Mouse (Mus musculus) heart, embryonic 14.5 days (tissue): ENCODE measurements around the gene Plcd3. TPM values are rescaled to one million over a fixed set of nuclear protein-coding genes. Genes with fewer than 3 reads are reported as not detected.

Experiments
- ATAC-seq: fragments of 200-750 bp; cut with Nextera tagmentation; 2 replicates; pipeline ENCODE4 v1.8.0; 2017; ENCODE audit warnings: low read depth, moderate TSS enrichment; ENCODE audit not compliant: insufficient number of reproducible peaks, insufficient read depth, low FRiP score
- H3K27ac ChIP-seq, 2 experiments: fragments of 200-500 bp in 1 of 2; fragments of 300-500 bp in 1 of 2; sonication (generic) in 1 of 2; replicated peaks in 1 of 2; 2 replicates each; pipeline ENCODE4 v1.5.1; 2012 to 2014; ENCODE audit warnings: low read depth in 2 of 2, low read length in 2 of 2, control low read depth in 1 of 2, mild to moderate bottlenecking in 1 of 2, mixed read lengths in 1 of 2; ENCODE audit not compliant: control insufficient read depth in 1 of 2, insufficient read depth in 1 of 2
- H3K27me3 ChIP-seq: fragments of 300-500 bp; sonication (generic); 2 replicates; pipeline ENCODE4 v1.6.1; 2014; ENCODE audit warnings: mild to moderate bottlenecking, low read length, control low read depth; ENCODE audit not compliant: control insufficient read depth, insufficient read depth
- H3K36me3 ChIP-seq: fragments of 300-500 bp; sonication (generic); 2 replicates; pipeline ENCODE4 v1.6.1; 2014; ENCODE audit warnings: mild to moderate bottlenecking, control low read depth, low read length, mixed read lengths; ENCODE audit not compliant: control insufficient read depth, insufficient read depth
- H3K4me1 ChIP-seq, 2 experiments: fragments of 200-500 bp in 1 of 2; fragments of 300-500 bp in 1 of 2; sonication (generic) in 1 of 2; 2 replicates each; pipeline ENCODE4 v1.6.1; 2012 to 2014; ENCODE audit warnings: low read length in 2 of 2, control low read depth in 1 of 2, mixed read lengths in 1 of 2; ENCODE audit not compliant: control insufficient read depth in 2 of 2, insufficient read depth in 2 of 2
- H3K4me2 ChIP-seq: fragments of 300-500 bp; sonication (generic); 2 replicates; pipeline ENCODE4 v1.6.1; 2014; ENCODE audit warnings: mild to moderate bottlenecking, low read length
- H3K4me3 ChIP-seq, 2 experiments: fragments of 200-500 bp in 1 of 2; fragments of 300-500 bp in 1 of 2; sonication (generic) in 1 of 2; 2 replicates each; pipeline ENCODE4 v1.5.1; 2012 to 2014; ENCODE audit warnings: low read length in 2 of 2, mild to moderate bottlenecking in 2 of 2, control low read depth in 1 of 2, low read depth in 1 of 2, moderate library complexity in 1 of 2; ENCODE audit not compliant: control insufficient read depth in 1 of 2, insufficient read depth in 1 of 2
- H3K9ac ChIP-seq: fragments of 300-500 bp; sonication (generic); 2 replicates; pipeline ENCODE4 v1.6.1; 2014; ENCODE audit warnings: mild to moderate bottlenecking, low read length
- H3K9me3 ChIP-seq: fragments of 300-500 bp; sonication (generic); 2 replicates; pipeline ENCODE4 v1.6.1; 2016; ENCODE audit warnings: low read length, control low read depth; ENCODE audit not compliant: control insufficient read depth
- WGBS: fragments of 180-500 bp; shearing (Covaris S2); extraction: QIAGEN DNeasy Blood & Tissue Kit; methylation state at CpG from one replicate; pipeline ENCODE4 v1.1.7; 2014; 5-methylcytosine and 5-hydroxymethylcytosine counted together
- polyA plus RNA-seq: library from polyadenylated mRNA; unstranded; fragments of >200 nt; fragmentation: Nextera tagmentation; extraction: Ambion mirVana; gene quantifications from 2 replicates; pipeline ENCODE4 v1.2.1, GENCODE M21; 2014

The Plcd3 gene
- polyA plus RNA-seq, 1 experiment from 2014 or later = 6.9 TPM

DNA sequence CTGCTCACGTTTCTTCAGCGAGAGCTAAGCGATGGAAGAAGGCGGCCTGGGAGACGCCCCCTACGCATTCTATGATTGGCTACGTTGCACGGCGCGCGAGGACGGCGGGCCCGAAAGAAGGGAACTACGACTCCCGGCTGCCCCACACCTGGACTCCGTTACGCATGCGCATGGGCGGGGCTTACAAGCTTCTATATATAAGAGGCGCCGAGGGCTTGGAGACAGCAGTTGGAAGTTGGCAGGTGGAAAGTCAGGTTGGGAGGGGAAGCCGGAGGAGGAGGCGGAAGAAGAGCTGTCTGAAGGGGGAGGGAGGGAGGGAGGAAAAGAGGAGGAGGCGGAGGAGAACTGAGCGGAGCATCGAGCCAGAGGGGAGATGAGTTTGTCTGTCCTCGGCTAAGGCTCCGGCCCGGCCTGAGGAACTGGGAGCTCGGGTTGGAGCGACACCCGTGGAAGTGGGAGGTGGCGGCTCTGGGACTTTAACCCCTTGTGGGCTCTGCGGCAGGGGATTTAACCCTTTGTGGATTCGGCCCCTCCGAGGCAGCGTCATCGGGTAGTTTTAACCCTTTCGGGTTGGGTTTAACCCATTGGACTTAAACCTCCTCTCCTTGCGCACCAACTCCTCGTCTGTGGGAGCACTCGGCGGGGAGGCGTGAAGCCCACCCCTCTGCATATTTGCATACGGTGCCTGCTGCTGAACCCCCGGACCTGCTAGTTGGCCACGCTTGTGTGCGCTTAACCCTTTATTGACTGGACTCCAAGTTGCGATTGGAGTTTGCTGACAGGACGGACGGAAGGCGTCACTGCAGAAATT is 14.8 kb upstream of the Plcd3 start, which contains the start of gene Hexim1:
Gene Hexim1, plus strand, starts transcription at position 224 of the 811 bp plus-strand sequence.
- Histone ChIP-seq H3K4me3 (peak within 1 kb of the TSS; percentile 73 to 93), H3K4me2 (peak within 1 kb of the TSS; percentile 97), H3K27ac (peak within 1 kb of the TSS; percentile 89 to 95), H3K36me3 (no peaks in the 10 kb centered on the region), H3K9ac (peak within 1 kb of the TSS; percentile 86), H3K4me1 (peaks cover 20 to 26% of the 10 kb centered on the region in 2 experiments), H3K9me3 (no peaks in the 10 kb centered on the region), H3K27me3 (no peaks in the 10 kb centered on the region)
- peak; percentile 90 for ATAC-seq
- WGBS = under 1% methylated on average over 52 of the region's 53 CpGs

DNA sequence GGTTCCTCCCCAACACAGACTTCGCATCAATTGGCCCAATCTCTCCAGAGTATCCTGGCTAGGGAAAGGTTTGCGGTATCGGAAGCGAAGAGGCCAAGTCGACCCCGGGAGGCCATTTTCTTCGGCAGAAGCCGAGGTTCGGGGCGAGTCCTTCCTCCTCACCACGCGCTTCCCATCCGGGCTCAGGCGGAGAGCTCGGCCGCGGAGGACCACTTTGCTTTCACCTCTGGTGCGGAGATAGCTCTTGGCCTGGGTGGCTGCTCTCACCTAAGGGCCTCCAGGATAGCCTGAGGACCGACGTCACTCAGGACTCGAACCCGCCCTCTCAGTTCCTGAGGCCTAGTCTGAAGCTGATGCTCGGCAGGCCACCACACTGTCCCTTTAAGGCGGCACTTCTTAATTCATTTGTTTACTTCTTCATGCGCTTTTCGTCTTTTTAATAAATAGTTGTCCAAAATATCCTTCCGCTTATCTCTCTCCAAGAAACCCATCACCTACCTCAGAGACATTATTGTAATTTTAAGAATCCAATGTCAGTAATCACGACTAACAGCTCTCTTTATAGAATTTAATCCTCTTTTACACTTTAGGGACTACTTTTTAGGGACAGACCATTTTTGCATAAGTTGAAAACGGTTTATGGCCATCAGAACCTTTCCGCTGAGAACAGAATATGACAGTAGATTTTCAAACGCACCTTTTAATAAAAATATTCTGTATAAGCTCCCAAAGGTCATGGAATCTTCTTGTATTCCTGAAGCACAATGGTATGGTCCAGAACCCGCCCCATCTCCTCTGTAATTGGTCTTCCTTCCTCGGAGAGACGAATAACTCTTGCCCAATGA is 13.9 kb upstream of the Plcd3 start:
- Histone ChIP-seq H3K9me3 (no peaks in the 10 kb centered on the region), H3K4me1 (peaks cover 21 to 28% of the 10 kb centered on the region in 2 experiments), H3K27ac (peak overlapping the region; percentile 86 to 95), H3K27me3 (no peaks in the 10 kb centered on the region), H3K4me3 (peak overlapping the region; percentile 59 to 93), H3K9ac (peak overlapping the region; percentile 85), H3K36me3 (no peaks in the 10 kb centered on the region), H3K4me2 (peak overlapping the region; percentile 82)
- under 1% methylated on average over 34 of the region's 34 CpGs for WGBS
- peak; percentile 66 for ATAC-seq

- ATAC-seq = no peak
- no peaks in the 10 kb centered on the region for H3K36me3 ChIP-seq
- H3K27me3 ChIP-seq = no peaks in the 10 kb centered on the region
- H3K4me3 ChIP-seq = peak overlapping the region; percentile 59 to 93
- WGBS = 87% methylated on average over 11 of the region's 11 CpGs
- peak overlapping the region; percentile 82 for H3K4me2 ChIP-seq
- no peaks in the 10 kb centered on the region for H3K9me3 ChIP-seq
- peak overlapping the region; percentile 85 for H3K9ac ChIP-seq
- peaks cover 21 to 28% of the 10 kb centered on the region in 2 experiments for H3K4me1 ChIP-seq
- peak overlapping the region; percentile 86 to 95; a peak in 3 of 4 replicates for H3K27ac ChIP-seq
Measured at GRCm38 (mm10) chr11:103114270-103114943, 12.9 kb upstream of the Plcd3 start.

DNA sequence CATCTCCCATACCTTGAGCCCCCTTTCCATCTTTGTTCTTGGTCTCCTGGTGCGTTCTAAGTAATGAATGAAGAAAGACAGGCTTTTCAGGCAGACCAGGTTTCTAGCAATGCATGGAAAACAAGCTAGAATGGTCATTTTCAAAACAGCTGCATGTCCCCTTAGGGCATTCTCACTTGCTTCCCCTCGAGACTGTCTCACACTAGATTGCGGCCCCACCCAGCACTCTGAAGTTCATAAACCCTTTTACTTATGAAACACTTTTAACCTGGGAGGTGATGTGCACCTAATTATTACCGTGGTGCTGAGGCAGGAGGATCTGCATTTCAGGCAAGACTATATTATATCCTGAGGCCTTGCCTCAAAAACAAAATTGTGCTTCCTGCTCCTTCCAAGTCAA is 12.3 kb upstream of the Plcd3 start:
- no peak overlapping the region for H3K27ac ChIP-seq
- no peak overlapping the region for H3K4me3 ChIP-seq
- WGBS = 81% methylated on average over 4 of the region's 4 CpGs
- ATAC-seq = no peak
- H3K27me3 ChIP-seq = no peaks in the 10 kb centered on the region
- H3K4me2 ChIP-seq = no peak overlapping the region
- no peak overlapping the region for H3K9ac ChIP-seq
- H3K4me1 ChIP-seq = peaks cover 21 to 28% of the 10 kb centered on the region in 2 experiments
- no peaks in the 10 kb centered on the region for H3K9me3 ChIP-seq
- no peaks in the 10 kb centered on the region for H3K36me3 ChIP-seq

DNA sequence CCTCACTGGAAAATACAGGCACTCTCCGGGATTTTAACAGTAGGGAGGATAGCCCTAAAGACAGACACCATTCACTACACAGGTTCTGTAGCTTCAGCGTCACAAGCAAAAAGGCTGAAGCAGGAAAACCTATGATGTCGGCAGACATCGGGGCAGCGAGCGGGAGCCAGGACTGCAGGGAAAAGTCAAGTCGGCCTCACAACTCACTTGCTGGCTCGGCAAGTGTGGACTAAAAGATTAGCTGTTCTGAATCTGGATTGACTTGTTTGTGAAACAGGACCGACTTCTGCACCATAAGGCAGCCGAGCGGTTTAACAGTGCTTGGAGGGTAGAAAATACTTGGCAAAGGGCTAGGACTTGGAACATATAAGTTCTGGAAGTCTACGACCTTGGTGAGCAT is 11.5 kb upstream of the Plcd3 start:
- Histone ChIP-seq H3K9ac (peak overlapping the region; percentile 59; the same call in 1 of the 2 replicates), H3K4me3 (no peak overlapping the region), H3K27me3 (no peaks in the 10 kb centered on the region), H3K9me3 (no peaks in the 10 kb centered on the region), H3K4me1 (peaks cover 21 to 22% of the 10 kb centered on the region in 2 experiments), H3K27ac (peak overlapping the region in 1 of 2 experiments; percentile 61; a peak in 1 of 4 replicates), H3K4me2 (peak overlapping the region; percentile 65), H3K36me3 (no peaks in the 10 kb centered on the region)
- no peak for ATAC-seq
- 39% methylated on average over 12 of the region's 12 CpGs for whole genome bisulfite sequencing

GRCm38 (mm10) chr11:103112552-103112912 is 11.1 kb upstream of the Plcd3 start:
- no peak for ATAC-seq
- Histone ChIP-seq H3K4me1 (peaks cover 21 to 22% of the 10 kb centered on the region in 2 experiments), H3K36me3 (no peaks in the 10 kb centered on the region), H3K9me3 (no peaks in the 10 kb centered on the region), H3K4me3 (peak overlapping the region; percentile 39 to 45), H3K4me2 (peak overlapping the region; percentile 65), H3K9ac (peak overlapping the region; percentile 59), H3K27me3 (no peaks in the 10 kb centered on the region), H3K27ac (peak overlapping the region; percentile 21 to 61; a peak in 2 of 4 replicates)
- 17% methylated on average over 9 of the region's 9 CpGs for WGBS
